Mouse (Mus musculus): ENCODE measurements around the gene Pdpn.
A peak's percentile ranks its signal among the peaks of the same experiment; 100 is the strongest.

Gene Pdpn

DNA sequence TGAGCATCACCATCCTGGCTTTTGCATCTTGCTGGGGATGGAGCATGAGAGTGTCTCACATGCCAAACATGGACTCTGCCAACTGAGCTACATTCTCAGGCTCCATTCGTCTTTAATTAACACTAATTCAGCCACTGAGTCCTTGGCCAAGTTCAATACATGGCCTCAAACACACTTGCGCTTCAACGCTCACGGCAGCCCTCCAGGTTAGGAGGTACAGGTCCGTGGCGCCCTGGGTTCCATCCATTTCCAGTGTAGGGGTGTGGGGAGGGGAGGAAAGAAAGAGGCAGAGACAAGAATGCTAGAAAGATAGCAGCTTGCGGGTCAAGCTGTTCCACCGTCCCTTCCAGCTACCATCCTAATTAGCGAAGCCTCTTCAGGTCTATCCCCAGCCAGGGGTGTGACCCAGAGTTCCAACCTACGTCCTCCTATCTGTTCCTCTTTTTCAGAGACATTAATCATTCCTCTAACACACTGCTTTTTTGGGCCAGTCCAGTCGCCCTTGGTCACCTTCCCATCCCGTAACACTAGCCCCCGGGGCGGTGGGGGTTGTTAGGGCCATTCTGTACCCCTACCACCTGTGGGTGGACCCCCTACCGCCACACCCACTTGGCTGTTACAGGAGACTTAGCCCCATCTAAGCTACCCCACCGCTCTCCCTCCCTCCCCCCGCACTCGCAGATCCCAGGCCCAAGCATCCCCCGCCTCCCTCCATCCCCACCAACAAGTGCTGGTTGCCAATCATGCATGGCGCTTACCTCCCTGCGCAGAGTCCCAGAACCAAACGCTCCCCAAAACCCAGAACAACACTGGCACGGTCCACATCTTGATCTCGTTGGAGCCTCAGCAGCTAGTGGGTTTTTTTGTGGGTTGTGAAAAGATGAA, 691 bp downstream of the Pdpn start:
- DNase-seq = peak; percentile 56 to 77

- no peak for DNase-seq
These were observed 2.3 kb downstream of the Pdpn start for GRCm38 (mm10) chr4:143297016-143297556.

DNA sequence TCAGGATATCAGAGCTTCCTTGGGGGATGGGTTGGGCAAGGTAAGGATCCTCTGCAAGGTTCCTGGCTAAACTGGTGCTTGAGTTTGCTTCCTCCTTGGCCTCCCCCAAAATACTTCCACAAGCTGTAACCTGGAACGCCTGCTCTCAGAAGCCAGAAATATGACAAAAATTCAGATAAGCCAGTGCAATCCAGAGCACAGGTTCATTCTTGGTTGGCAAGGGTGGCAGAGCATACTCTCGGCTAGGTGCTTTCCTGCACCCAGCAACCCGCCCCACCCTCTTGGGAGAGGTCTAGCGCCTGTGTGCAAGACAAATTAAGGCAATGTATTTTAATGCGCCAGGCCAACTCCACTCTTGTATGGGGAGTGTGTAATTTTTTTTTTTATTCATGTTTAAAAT, 3.2 kb downstream of the Pdpn start:
- DNase-seq = no peak

GRCm38 (mm10) chr4:143294324-143294723, 5.0 kb downstream of the Pdpn start:
- no peak for DNase-seq

DNA sequence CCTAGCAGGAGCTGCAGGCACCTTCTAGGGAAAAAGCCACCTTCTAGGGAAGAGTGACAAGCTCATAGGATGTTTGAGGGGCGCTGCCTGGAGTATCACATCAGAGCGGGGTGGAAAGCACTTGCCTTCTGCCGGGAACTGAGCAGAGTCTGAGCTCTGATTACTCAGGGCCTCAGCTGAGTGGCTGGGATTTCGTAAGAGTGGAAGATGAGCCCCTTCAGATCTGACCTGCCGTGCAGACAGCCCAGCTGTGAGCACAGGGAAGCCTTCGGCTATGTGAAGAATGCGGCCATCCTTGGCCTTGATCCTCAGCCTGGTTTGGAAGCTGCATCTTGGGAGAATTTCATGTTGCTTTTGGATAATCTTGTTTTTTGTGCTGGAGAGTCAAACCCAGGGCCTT, 10.5 kb downstream of the Pdpn start:
- DNase-seq = no peak

DNA sequence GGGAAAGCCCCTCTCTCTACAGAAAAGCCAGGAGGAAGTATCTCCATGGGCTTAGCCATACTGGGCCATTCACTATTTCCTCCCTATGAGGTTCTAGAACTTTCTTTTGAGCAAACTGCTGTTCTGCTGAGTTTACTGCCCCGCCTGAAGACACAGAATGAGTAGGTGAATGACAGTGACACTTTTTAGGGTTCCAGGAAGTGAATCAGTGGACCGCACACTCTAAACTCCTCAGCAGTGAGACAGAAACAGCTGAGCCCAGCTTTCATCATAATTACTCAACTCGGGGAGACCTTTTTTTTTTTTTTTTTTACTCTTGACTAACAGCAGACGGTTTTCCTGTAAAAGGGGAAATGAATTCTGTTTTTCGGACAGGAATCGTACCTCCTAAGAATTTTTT, 10.9 kb downstream of the Pdpn start:
- DNase-seq = no peak

GRCm38 (mm10) chr4:143287065-143287464, 12.3 kb downstream of the Pdpn start:
- DNase-seq = no peak

DNA sequence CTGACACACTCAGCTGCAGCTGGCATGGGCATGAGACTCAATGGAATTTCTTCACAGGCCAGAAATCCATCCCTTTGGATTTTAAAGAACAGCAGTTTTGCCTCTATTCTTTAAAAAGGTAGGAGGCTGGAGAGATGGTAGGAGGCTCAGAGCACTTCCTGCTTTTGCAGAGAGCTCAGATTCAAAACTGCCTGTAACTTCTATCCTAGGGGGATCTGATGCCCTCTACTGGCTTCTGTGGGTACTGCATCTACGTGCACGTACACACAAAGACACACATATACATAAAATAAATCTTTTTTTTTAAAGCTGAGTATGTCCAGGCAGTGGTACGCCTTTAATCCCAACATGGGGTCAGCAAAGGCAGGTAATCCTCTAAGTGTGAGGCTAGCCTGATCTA, 19.2 kb downstream of the Pdpn start:
- peak; percentile 49 to 57 for DNase-seq

DNA sequence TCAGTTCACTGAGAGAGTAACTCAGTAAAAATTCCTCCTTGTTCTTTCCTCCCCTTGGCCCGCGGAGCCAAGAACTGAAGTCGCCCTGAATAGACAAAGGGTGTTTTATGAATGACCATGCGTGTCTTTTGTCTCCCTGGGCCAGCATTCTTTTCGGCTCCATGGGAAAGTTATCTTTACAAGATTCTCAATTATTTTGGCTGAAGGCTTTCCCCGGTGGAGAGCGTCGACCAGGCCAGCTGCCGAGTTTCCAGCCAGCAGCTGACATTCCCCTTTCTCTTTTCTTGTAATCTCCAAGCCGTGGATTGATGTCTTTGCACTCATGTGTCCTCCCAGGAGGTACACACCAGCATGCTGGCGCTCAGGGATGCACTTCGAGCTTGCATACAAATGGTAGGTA, 19.7 kb downstream of the Pdpn start:
- no peak for DNase-seq

DNA sequence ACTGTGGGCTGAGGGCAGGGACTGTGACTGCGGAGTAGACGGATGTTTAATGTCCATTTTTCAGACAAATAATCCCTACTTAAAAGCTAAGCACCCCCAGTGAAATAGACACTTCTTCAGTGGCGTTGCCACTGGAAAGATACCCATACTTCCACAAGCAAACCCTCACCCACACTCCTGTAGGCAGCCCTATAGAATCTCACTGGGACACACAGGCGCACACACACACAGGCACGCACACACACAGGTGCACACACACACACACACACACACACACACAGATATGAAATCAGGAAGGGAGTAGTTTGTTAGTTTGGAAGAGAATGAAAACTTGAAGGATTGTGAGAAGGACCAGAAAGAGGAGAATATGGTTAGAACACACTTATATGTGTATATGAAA, 20.3 kb downstream of the Pdpn start:
- no peak for DNase-seq

DNA sequence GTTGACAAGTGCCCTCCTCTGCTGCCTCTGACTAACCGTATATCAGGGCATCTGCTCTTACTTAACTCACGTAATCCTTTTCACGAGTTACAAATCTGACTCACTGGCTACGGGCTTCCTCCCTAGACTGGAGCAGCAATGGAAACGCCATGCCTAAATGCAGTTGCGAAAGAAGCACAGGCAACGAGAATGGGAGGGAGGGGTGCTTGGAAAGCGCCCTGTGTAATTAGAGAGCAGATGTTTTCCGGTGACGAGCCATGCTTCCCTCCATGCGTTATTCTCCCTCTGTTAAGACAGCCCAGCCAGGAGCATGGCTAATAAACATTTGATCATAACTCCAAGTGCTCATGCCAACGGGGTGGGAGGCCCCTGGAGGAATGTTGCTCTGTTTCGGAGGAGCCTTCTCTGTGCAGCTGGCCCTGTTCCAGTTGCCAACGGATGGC, 20.9 kb downstream of the Pdpn start:
- peak in 1 of 2 experiments; percentile 52 for DNase-seq

- no peak for DNase-seq
These were observed 22.0 kb downstream of the Pdpn start for GRCm38 (mm10) chr4:143277319-143277718.

GRCm38 (mm10) chr4:143271571-143271970, 27.8 kb downstream of the Pdpn start:
- no peak for DNase-seq

- DNase-seq = no peak
These were observed 28.5 kb downstream of the Pdpn start for GRCm38 (mm10) chr4:143270903-143271302.

- no peak for DNase-seq
These were observed 36.7 kb downstream of the Pdpn start for GRCm38 (mm10) chr4:143262696-143263095.

DNA sequence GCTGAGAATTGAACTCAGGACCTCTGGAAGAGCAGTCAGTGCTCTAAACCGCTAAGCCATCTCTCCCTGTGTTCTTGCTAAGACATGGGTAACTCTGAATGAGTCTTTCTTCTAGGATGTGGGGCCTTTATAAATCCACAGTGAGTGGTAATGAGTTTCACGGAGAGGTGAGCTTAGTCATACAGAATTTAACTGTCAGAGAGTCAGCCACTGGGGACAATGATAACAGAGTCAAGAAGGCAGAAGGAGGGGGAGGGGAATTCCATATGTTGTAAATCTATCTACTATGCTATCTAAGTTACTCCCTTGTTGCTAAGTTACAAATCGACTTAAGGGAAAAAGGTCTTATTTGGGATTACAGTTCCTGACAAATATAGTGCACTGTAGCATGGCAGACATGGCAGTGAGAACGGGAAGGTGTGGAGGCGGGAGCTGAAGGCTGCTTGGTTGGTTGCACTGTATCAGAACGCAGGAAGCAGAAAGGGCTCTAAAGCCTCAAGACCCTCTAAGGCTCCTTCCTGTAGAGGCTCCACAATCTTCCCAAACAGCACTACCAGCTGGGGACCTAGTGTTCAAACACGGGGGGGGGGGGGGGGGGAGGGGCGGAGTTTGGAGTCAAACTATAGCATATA, 39.5 kb downstream of the Pdpn start:
- no peak for DNase-seq

GRCm38 (mm10) chr4:143258517-143258916, 40.8 kb downstream of the Pdpn start:
- DNase-seq = peak; percentile 86 to 87

- DNase-seq = no peak
These were observed 41.4 kb downstream of the Pdpn start for GRCm38 (mm10) chr4:143257971-143258370.

GRCm38 (mm10) chr4:143255541-143255940, 43.8 kb downstream of the Pdpn start:
- DNase-seq = peak; percentile 26 to 47

DNA sequence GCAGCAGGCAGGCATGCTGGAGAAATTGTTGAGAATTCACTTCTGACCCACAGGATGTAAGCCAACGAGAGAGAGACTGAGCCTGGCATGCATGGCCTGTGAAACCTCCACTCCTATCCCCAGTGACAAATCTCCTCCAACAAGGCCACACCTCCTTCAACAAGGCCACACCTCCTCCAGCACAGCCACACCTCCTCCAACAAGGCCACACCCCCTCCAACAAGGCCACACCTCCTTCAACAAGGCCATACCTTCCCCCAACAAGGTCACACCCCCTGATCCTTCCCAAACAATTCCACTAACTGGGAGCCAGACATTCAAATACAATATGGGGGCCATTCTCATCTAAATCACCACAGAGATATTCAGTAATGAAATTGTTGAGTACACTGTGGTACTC, 46.0 kb downstream of the Pdpn start:
- DNase-seq = no peak

- peak; percentile 24 to 30 for DNase-seq
These were observed 51.3 kb downstream of the Pdpn start for GRCm38 (mm10) chr4:143248050-143248449.

DNA sequence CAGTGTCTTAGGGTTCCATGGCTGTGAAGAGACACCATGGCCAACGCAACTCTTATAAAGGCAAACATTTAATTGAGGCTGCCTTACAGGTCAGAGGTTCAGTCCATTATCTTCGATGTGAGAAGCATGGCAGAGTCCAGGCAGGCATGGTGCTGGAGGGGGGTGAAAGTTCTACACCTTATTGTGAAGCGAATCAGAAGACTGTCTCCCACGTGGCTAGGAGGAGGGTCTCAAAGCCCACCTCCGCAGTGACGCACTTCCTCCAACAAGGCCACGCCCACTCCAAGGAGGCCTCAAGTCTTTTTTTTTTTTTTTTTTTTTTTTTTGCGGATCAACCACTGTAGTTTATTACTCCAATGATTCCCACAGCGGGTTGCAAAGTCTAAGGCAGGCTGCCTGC, 58.1 kb downstream of the Pdpn start:
- DNase-seq = no peak

GRCm38 (mm10) chr4:143239615-143240201, 59.7 kb downstream of the Pdpn start:
- no peak for DNase-seq

DNA sequence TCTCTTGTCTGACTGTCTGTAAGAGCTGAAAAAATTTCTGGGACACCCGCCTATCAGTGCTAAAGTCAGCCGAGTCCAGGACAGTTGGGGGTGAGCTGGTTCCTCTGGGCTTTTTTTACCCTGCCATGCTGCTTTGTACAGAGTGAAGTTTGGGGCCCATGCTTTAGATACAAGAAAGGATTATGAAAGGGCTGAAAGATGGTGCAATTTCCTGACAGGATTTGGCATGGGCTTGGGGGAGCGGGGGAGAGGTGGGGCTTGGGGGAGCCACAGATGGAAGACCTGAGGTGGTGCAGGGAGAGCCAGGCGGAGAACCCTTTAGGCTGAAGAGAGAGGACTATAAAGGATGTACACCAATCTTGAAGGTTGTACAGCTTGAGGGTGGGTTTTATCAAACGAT, 60.2 kb downstream of the Pdpn start:
- no peak for DNase-seq
